Mouse (Mus musculus) hindbrain, embryonic 14.5 days (tissue): ENCODE measurements at regions not wholly inside any gene's neighbourhood (a gene's known extent, or its start where the extent isn't known, plus 50 kb on each side); places are given as distances from the start of the nearest gene placed in this dataset.
A peak's percentile ranks its signal among the peaks of the same experiment; 100 is the strongest.

Experiments
- ATAC-seq: fragments of 200-750 bp; cut with Nextera tagmentation; 2 replicates; pipeline ENCODE4 v1.8.0; 2017; ENCODE audit warnings: moderate number of reproducible peaks, mild to moderate bottlenecking, moderate TSS enrichment, moderate library complexity; ENCODE audit not compliant: low FRiP score
- DNase-seq: peaks from one replicate; pipeline ENCODE4 v3.0.0-alpha.2; 2015; ENCODE audit warnings: low spot score
- H3K27ac ChIP-seq: fragments of 300-500 bp; sonication (generic); 2 replicates; pipeline ENCODE4 v1.5.1; 2014; ENCODE audit warnings: mild to moderate bottlenecking, moderate library complexity
- H3K27me3 ChIP-seq: fragments of 300-500 bp; sonication (generic); 2 replicates; pipeline ENCODE4 v1.6.1; 2014; ENCODE audit warnings: mild to moderate bottlenecking, low read length, mixed read lengths; ENCODE audit not compliant: control insufficient read depth, insufficient read depth
- H3K36me3 ChIP-seq: fragments of 300-500 bp; sonication (generic); replicated peaks from 2 replicates; pipeline ENCODE4 v1.6.1; 2014; ENCODE audit not compliant: control insufficient read depth, insufficient read depth
- H3K4me1 ChIP-seq: fragments of 300-500 bp; sonication (generic); replicated peaks from 2 replicates; pipeline ENCODE4 v1.6.1; 2014; ENCODE audit warnings: antibody characterized with exemption, low read length, mixed read lengths; ENCODE audit not compliant: control insufficient read depth, insufficient read depth
- H3K4me2 ChIP-seq: fragments of 300-500 bp; sonication (generic); replicated peaks from 2 replicates; pipeline ENCODE4 v1.6.1; 2014; ENCODE audit warnings: mild to moderate bottlenecking, moderate library complexity
- H3K4me3 ChIP-seq: fragments of 300-500 bp; sonication (generic); replicated peaks from 2 replicates; pipeline ENCODE4 v1.5.1; 2014; ENCODE audit warnings: mild to moderate bottlenecking, low read length
- H3K9ac ChIP-seq: fragments of 300-500 bp; sonication (generic); 2 replicates; pipeline ENCODE4 v1.6.1; 2014
- H3K9me3 ChIP-seq: fragments of 300-500 bp; sonication (generic); 2 replicates; pipeline ENCODE4 v1.6.1; 2016; ENCODE audit warnings: low read length; ENCODE audit not compliant: control insufficient read depth
- WGBS: fragments of 180-500 bp; shearing (Covaris S2); extraction: QIAGEN DNeasy Blood & Tissue Kit; methylation state at CpG from one replicate; pipeline ENCODE4 v1.1.7; 2014; 5-methylcytosine and 5-hydroxymethylcytosine counted together

- H3K9ac ChIP-seq, result no peak overlapping the region
Measured at GRCm38 (mm10) chr13:97705926-97706325, 54.5 kb downstream of the Gm10260 start.

DNA sequence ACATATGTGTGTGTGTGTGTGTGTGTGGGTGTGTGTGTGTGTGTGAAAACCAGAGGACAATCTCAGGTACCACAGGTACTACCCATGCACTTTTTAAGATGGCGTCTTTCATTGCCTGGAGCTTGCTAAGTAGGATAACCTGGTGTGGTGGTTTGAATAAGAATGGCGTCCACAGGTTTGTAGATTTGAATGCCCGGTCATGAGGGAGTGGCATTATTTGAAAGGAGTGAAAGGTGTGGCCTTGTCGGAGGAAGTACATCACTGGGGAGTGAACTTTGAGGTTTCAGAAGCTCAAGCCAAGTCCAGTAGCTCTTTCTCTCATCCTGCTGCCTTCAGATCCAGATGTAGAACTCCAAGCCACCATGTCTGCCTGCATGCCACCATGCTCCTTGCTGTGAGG is 55.9 kb downstream of the Gm10260 start:
- no peaks in the 10 kb centered on the region for H3K36me3 ChIP-seq
- ATAC-seq (no peak), DNase-seq (no peak)
- no peaks in the 10 kb centered on the region for H3K27me3 ChIP-seq
- no peak overlapping the region for H3K9ac ChIP-seq
- no peaks in the 10 kb centered on the region for H3K4me1 ChIP-seq
- H3K4me2 ChIP-seq, result no peak overlapping the region
- 95% methylated on average over 4 of the region's 4 CpGs for WGBS
- H3K9me3 ChIP-seq, result peaks cover 2% of the 10 kb centered on the region; the same call in 1 of the 2 replicates
- H3K27ac ChIP-seq, result no peak overlapping the region
- no peak overlapping the region for H3K4me3 ChIP-seq

More at GRCm38 (mm10) chr13:97705926-97706325, 54.5 kb downstream of the Gm10260 start:
- Histone ChIP-seq H3K4me1 (no peaks in the 10 kb centered on the region), H3K27ac (no peak overlapping the region), H3K36me3 (no peaks in the 10 kb centered on the region), H3K4me3 (no peak overlapping the region), H3K9me3 (no peaks in the 10 kb centered on the region; the same call in 1 of the 2 replicates), H3K4me2 (no peak overlapping the region), H3K27me3 (no peaks in the 10 kb centered on the region)
- no peak for ATAC-seq
- no peak for DNase-seq
- 94% methylated on average over 5 of the region's 5 CpGs for WGBS

DNA sequence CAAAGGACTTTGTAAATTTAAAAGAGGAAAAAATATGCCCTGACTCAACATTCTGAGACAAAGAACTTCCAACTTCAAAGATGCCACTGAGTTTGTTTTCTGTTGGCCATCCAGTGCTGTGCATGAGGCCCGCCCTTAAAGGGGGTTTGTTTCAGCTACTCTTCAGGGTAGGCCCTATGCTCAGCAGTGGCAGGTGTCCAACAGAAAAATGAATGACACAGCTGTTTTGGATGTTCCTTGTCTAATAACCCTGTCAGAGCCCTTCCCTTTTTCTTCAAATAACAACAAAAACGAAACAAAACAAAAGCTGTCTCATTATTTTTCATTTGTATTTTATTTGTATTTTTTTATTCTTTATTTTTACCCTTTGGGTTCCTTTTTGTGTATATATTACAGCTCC is 61.5 kb downstream of the Gm10260 start:
- Histone ChIP-seq H3K4me3 (no peak overlapping the region), H3K27ac (no peak overlapping the region), H3K4me1 (0 out of 2 replicates have a peak, but pooled peaks cover 3% of the 10 kb centered on the region), H3K4me2 (no peak overlapping the region), H3K9ac (no peak overlapping the region), H3K9me3 (peaks cover 4% of the 10 kb centered on the region; the same call in 1 of the 2 replicates), H3K27me3 (no peaks in the 10 kb centered on the region), H3K36me3 (no peaks in the 10 kb centered on the region)
- no peak for ATAC-seq
- 81% methylated on average over 2 of the region's 2 CpGs for WGBS
- DNase-seq, result no peak

DNA sequence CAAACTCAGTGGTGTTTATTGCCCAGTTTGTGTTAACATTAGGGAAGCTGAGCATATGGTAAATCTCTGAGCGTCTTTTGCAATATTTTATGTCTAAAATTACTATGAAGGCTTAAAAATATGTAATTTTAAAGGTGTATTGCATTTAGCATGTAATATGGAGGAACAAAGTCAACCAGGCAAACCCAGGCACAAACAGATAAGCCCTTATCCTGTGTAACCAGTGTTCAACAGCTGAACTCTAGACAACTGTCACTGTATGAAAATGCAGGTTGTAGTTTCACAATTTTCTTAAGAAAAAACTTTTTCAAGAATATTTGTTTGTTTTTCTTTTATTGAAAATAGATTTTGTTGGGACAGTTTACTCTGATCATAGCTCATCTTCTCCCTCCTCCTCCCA is 62.1 kb downstream of the Gm10260 start:
- DNase-seq (no peak), ATAC-seq (no peak)
- no peaks in the 10 kb centered on the region for H3K27me3 ChIP-seq
- H3K9me3 ChIP-seq, result peaks cover 4% of the 10 kb centered on the region; the same call in 1 of the 2 replicates
- no peak overlapping the region for H3K4me2 ChIP-seq
- no peaks in the 10 kb centered on the region for H3K36me3 ChIP-seq
- WGBS, result 93% methylated on average over 1 of the region's 1 CpGs
- no peak overlapping the region for H3K27ac ChIP-seq
- H3K4me3 ChIP-seq, result no peak overlapping the region
- no peak overlapping the region for H3K9ac ChIP-seq
- 0 out of 2 replicates have a peak, but pooled peaks cover 3% of the 10 kb centered on the region for H3K4me1 ChIP-seq

DNA sequence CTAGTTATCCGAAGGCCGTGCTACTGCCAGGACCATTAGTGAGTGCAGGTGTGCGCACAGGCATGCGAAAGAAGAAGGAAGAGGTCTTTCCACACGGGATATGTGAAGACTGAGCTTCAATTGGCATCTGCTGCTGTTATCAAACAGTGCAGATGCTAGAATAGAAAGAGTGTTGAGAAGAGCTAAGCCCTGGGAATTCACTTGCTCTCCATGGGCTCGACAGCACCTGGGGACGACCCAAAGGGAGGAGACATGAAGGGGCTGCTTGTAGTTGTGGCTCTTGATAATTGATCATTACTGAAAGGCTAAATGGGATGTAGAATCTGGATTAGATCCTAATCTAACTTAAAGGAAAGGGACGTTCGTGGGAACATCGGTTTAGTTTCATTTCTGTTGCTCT is 63.2 kb downstream of the Gm10260 start:
- H3K36me3 ChIP-seq, result no peaks in the 10 kb centered on the region
- peaks cover 4% of the 10 kb centered on the region; the same call in 1 of the 2 replicates for H3K9me3 ChIP-seq
- H3K27ac ChIP-seq, result no peak overlapping the region
- no peak overlapping the region for H3K4me3 ChIP-seq
- ATAC-seq (no peak), DNase-seq (no peak)
- 74% methylated on average over 10 of the region's 10 CpGs for WGBS
- no peaks in the 10 kb centered on the region for H3K27me3 ChIP-seq
- 0 out of 2 replicates have a peak, but pooled peaks cover 3% of the 10 kb centered on the region for H3K4me1 ChIP-seq
- H3K4me2 ChIP-seq, result no peak overlapping the region
- H3K9ac ChIP-seq, result no peak overlapping the region

- DNase-seq, result no peak
- ATAC-seq, result peak; percentile 24; the same call in 1 of the 2 replicates
Measured at GRCm38 (mm10) chr13:97695022-97695421, 65.4 kb downstream of the Gm10260 start.

DNA sequence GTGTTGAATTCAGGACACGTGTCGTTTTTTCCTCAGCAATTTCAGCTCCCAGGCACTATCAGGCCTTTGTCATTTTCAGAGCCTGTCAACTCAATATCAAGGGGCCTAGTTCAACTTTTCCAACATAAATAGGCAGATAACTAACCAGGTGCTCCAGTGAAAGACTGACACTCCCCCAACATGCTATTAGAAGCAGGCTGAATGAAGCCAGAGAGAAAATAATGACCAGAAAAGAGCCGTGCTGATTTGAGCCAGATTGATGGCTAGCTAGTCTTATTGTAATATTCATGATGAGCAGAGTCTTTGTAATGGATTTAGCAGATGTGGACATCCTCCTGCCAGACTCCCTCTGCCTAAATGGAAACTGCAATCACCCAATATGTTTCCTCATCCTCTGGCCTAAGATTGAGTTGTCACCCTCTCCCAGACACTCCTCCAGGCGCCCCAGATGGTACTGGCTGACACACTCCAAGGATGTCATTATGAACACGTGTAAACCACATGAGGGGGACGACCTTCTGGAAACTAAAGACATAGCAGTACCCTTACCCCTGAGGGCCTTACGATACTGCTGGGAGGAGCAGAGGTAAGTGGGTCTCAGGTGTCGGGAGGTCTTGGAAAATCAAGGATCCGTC is 66.0 kb downstream of the Gm10260 start:
- DNase-seq (no peak), ATAC-seq (peak; percentile 77)
- Histone ChIP-seq H3K27me3 (no peaks in the 10 kb centered on the region), H3K4me1 (0 out of 2 replicates have a peak, but pooled peaks cover 3% of the 10 kb centered on the region), H3K36me3 (no peaks in the 10 kb centered on the region), H3K27ac (0 out of 2 replicates have a peak overlapping the region, but pooled peaks have one; percentile 6), H3K4me2 (no peak overlapping the region), H3K9ac (no peak overlapping the region), H3K4me3 (no peak overlapping the region), H3K9me3 (peaks cover 1% of the 10 kb centered on the region; the same call in 1 of the 2 replicates)
- 33% methylated on average over 9 of the region's 9 CpGs for WGBS

More at GRCm38 (mm10) chr13:97695022-97695421, 65.4 kb downstream of the Gm10260 start:
- Histone ChIP-seq H3K9me3 (peaks cover 4% of the 10 kb centered on the region; the same call in 1 of the 2 replicates), H3K27ac (0 out of 2 replicates have a peak overlapping the region, but pooled peaks have one; percentile 6), H3K4me3 (no peak overlapping the region), H3K36me3 (no peaks in the 10 kb centered on the region), H3K4me2 (no peak overlapping the region), H3K27me3 (no peaks in the 10 kb centered on the region), H3K4me1 (0 out of 2 replicates have a peak, but pooled peaks cover 3% of the 10 kb centered on the region), H3K9ac (no peak overlapping the region)
- WGBS, result 43% methylated on average over 2 of the region's 2 CpGs

GRCm38 (mm10) chr13:97688310-97688886 is 72.0 kb downstream of the Gm10260 start:
- Histone ChIP-seq H3K27me3 (no peaks in the 10 kb centered on the region), H3K4me1 (no peaks in the 10 kb centered on the region), H3K27ac (no peak overlapping the region), H3K4me3 (no peak overlapping the region), H3K9ac (no peak overlapping the region), H3K9me3 (no peaks in the 10 kb centered on the region), H3K36me3 (no peaks in the 10 kb centered on the region), H3K4me2 (no peak overlapping the region)
- WGBS, result 94% methylated on average over 12 of the region's 12 CpGs
- ATAC-seq, result no peak
- DNase-seq, result no peak

GRCm38 (mm10) chr13:97683836-97684235 is 76.6 kb downstream of the Gm10260 start:
- H3K9ac ChIP-seq, result no peak overlapping the region
- no peaks in the 10 kb centered on the region for H3K27me3 ChIP-seq
- no peak for ATAC-seq
- 0 out of 2 replicates have a peak, but pooled peaks cover 5% of the 10 kb centered on the region for H3K4me1 ChIP-seq
- no peak overlapping the region for H3K27ac ChIP-seq
- WGBS, result 90% methylated on average over 6 of the region's 6 CpGs
- no peak overlapping the region for H3K4me3 ChIP-seq
- no peaks in the 10 kb centered on the region for H3K36me3 ChIP-seq
- H3K4me2 ChIP-seq, result no peak overlapping the region
- H3K9me3 ChIP-seq, result no peaks in the 10 kb centered on the region
- DNase-seq, result no peak
